Mouse (Mus musculus): ENCODE results near the gene Sema5a.

DNA sequence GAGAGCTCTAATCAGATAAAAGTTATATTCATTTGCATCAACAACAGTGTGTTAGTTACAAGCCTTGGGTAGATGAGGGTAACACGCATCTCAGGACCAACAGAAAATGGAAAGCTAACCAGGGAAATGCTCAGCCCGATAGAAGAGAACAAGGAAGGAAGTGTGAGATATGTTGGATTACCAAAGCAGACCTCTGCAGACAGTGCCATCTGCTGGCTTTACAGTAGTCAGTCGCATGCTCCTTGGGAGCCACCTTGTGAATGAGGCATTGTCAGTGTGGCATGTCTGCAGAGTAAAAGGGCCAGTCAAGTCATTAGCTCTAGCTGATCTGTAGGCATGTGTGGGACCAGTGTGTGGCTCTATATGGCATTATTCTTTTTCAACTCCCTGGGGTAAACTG is 486.2 kb downstream of the Sema5a start:
- TF ChIP-seq CTCF (IDR thresholded peaks at IDR 0.05; ENCODE audit: control insufficient read depth, insufficient read depth, insufficient read length): peak; percentile 67
- TF ChIP-seq CEBPB (IDR thresholded peaks at IDR 0.05; ENCODE audit: low read depth): no peak
- no peak for TF ChIP-seq MYOD1 (IDR thresholded peaks at IDR 0.05; ENCODE audit: control insufficient read depth, insufficient read length, low read depth)
- TF ChIP-seq USF1 (IDR thresholded peaks at IDR 0.05; ENCODE audit: low read depth): no peak
- TF ChIP-seq MAX (IDR thresholded peaks at IDR 0.05): peak; percentile 47
- no peak for TF ChIP-seq FOSL1 (IDR thresholded peaks at IDR 0.05; ENCODE audit: insufficient read depth, low read length, poor library complexity, severe bottlenecking)
